Mouse (Mus musculus): Measurements from ENCODE around the gene Pigb. TPM values are rescaled to one million over a fixed set of nuclear protein-coding genes. Genes with fewer than 3 reads are reported as not detected.
"Not testable (repeated sequence)": the region's sequence is repeated elsewhere in the genome, so short reads cannot be mapped to it uniquely, and the experiment has no call there.

Pigb gene
- total and polyA plus RNA-seq, 2 experiments, result 3.0 to 5.7 TPM

DNA sequence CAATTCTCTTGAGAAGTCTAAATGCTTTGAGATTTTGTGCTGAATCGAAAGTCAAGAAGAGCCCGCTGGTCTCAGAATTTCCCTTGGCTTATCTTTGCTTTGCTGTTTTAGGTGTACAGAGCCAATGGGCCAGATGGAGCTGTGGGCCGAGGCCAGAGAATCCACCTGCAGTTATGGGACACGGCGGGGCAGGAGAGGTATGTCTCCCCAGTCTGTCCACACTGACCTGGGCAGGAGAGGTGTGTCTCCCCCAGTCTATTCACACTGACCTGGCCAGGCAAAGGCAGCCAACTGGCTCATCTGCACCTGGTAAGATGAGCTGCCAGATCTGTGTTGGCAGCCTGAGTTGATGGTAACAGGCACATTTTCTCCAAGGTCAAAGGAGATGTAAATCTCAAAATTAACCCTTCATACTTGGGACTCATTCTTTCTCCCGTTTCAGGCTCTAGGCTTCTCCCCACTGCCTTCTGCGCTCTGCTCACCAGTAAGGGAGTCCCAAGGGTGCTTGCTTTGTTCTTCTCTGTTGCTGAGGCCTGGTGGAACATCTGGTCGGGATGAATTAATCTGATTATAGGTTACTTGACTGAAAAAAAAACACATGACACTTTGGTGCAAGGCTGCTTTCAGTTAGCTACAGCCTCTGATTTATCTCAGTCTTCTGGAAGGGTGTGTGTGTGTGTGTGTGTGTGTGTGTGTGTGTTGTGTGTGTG, 42.3 kb upstream of the Pigb start:
- 85% methylated on average over 8 of the region's 8 CpGs for whole genome bisulfite sequencing
- TF ChIP-seq POLR2A (IDR thresholded peaks at IDR 0.05; ENCODE audit: extremely low read depth, insufficient read depth, low read length), result no peak
- no peaks in the 10 kb centered on the region for H3K36me3 ChIP-seq (ENCODE audit: control insufficient read depth, insufficient read depth, low read length)

DNA sequence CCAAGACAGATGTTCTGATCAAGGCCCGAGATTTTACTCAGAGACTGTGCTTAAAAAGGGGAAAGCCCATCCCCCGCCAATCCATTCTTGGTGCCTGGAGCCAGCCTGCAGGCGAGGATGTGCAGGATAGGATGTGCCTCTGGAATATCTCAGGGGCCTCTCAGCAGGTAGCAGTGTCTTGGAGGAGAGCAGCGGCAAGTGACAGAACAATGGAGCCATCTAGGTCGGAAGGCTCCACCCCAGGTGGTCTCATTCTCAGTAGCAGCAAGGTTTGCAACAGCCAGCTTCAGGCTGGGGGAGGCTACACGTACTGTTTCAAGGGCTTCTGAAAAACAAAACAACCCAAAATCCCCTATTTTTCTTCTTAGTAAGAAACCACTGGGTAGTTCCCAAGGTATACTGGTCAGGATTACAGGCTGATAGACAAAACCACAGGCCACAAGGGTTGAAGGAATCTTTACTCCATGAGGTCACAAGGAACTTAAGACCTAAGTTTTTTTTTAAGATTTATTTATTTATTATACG, 39.7 kb upstream of the Pigb start:
- TF ChIP-seq POLR2A (IDR thresholded peaks at IDR 0.05; ENCODE audit: extremely low read depth, insufficient read depth, low read length) (no peak), CTCF (IDR thresholded peaks at IDR 0.05; ENCODE audit: low read depth, low read length) (no peak)
- H3K4me1 ChIP-seq (ENCODE audit: control insufficient read depth, insufficient read depth, low read length), result no peaks in the 10 kb centered on the region
- no peak overlapping the region for H3K27ac ChIP-seq (replicated peaks; ENCODE audit: insufficient read depth, low read depth, low read length)
- no peaks in the 10 kb centered on the region for H3K27me3 ChIP-seq (ENCODE audit: control insufficient read depth, insufficient read depth, low read length)
- no peaks in the 10 kb centered on the region for H3K79me2 ChIP-seq (ENCODE audit: control insufficient read depth, insufficient read depth, low read length)
- DNase-seq (ENCODE audit: extremely low read depth, low read depth, low spot score), result no peak
- no peak overlapping the region for H3K9ac ChIP-seq (ENCODE audit: low read depth, low read length)
- WGBS, result 85% methylated on average over 7 of the region's 7 CpGs
- no peaks in the 10 kb centered on the region; the same call in 1 of the 2 replicates for H3K36me3 ChIP-seq (ENCODE audit: control insufficient read depth, insufficient read depth, low read length)
- no peak overlapping the region for H3K4me3 ChIP-seq (ENCODE audit: insufficient read depth, low read depth, low read length)

More for the DNA sequence above, 42.3 kb upstream of the Pigb start:
- Histone ChIP-seq H3K9ac (ENCODE audit: low read depth, low read length) (no peak overlapping the region), H3K79me2 (ENCODE audit: control insufficient read depth, insufficient read depth, low read length) (no peaks in the 10 kb centered on the region), H3K4me3 (ENCODE audit: insufficient read depth, low read depth, low read length) (no peak overlapping the region), H3K27me3 (ENCODE audit: control insufficient read depth, insufficient read depth, low read length) (no peaks in the 10 kb centered on the region), H3K27ac (replicated peaks; ENCODE audit: insufficient read depth, low read depth, low read length) (no peak overlapping the region), H3K4me1 (ENCODE audit: control insufficient read depth, insufficient read depth, low read length) (peaks cover 1% of the 10 kb centered on the region; the same call in 1 of the 2 replicates)
- DNase-seq (ENCODE audit: extremely low read depth, low read depth, low spot score), result no peak

DNA sequence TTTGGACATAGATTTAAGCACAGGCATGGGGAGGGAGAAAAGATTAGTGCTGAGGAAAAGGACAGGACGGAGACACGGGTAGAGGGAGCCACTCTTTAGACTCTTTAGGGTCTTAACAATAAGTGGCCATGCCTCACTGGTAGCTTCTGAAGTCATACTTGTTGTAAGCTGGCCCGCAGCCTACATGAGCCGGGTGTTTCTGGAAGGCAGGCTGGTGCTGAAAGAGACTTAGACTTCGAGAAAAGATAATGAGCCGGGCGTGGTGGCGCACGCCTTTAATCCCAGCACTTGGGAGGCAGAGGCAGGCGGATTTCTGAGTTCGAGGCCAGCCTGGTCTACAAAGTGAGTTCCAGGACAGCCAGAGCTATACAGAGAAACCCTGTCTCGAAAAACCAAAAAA, 39.2 kb upstream of the Pigb start:
- not testable (repeated sequence) for H3K4me1 ChIP-seq (ENCODE audit: control insufficient read depth, insufficient read depth, low read length); H3K4me3 ChIP-seq (ENCODE audit: insufficient read depth, low read depth, low read length); H3K27ac ChIP-seq (replicated peaks; ENCODE audit: insufficient read depth, low read depth, low read length); H3K79me2 ChIP-seq (ENCODE audit: control insufficient read depth, insufficient read depth, low read length); DNase-seq (ENCODE audit: extremely low read depth, low read depth, low spot score); H3K27me3 ChIP-seq (ENCODE audit: control insufficient read depth, insufficient read depth, low read length); H3K9ac ChIP-seq (ENCODE audit: low read depth, low read length); H3K36me3 ChIP-seq (ENCODE audit: control insufficient read depth, insufficient read depth, low read length)
- WGBS, result 89% methylated on average over 11 of the region's 12 CpGs

DNA sequence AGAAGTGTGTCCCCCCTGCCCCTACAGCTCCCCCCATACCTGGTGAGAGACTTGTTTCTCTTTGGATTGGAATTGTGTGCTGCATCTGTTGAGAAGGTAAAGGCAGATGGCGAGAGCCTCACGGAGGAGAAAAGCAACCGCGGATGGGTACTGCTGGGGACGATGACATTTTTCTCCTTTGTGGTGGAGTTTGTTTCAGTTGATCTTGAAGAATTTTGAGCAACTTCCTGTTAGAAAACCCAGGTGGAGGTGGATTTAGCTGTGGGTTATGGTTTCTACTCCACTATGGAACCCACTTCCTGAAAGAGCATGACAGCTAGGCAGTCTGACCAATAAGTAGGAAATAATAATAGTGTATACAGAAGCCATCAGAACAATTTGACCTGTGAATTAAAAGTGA, 33.0 kb upstream of the Pigb start:
- H3K4me3 ChIP-seq (ENCODE audit: insufficient read depth, low read depth, low read length), result no peak overlapping the region
- no peaks in the 10 kb centered on the region for H3K27me3 ChIP-seq (ENCODE audit: control insufficient read depth, insufficient read depth, low read length)
- peaks cover 3% of the 10 kb centered on the region for H3K4me1 ChIP-seq (ENCODE audit: control insufficient read depth, insufficient read depth, low read length)
- no peak overlapping the region for H3K27ac ChIP-seq (replicated peaks; ENCODE audit: insufficient read depth, low read depth, low read length)
- DNase-seq (ENCODE audit: extremely low read depth, low read depth, low spot score), result no peak
- WGBS, result 86% methylated on average over 5 of the region's 5 CpGs
- no peaks in the 10 kb centered on the region; the same call in 1 of the 2 replicates for H3K36me3 ChIP-seq (ENCODE audit: control insufficient read depth, insufficient read depth, low read length)
- no peak overlapping the region for H3K9ac ChIP-seq (ENCODE audit: low read depth, low read length)
- TF ChIP-seq CTCF (IDR thresholded peaks at IDR 0.05; ENCODE audit: low read depth, low read length), result no peak
- TF ChIP-seq POLR2A (IDR thresholded peaks at IDR 0.05; ENCODE audit: extremely low read depth, insufficient read depth, low read length), result no peak
- H3K79me2 ChIP-seq (ENCODE audit: control insufficient read depth, insufficient read depth, low read length), result no peaks in the 10 kb centered on the region

DNA sequence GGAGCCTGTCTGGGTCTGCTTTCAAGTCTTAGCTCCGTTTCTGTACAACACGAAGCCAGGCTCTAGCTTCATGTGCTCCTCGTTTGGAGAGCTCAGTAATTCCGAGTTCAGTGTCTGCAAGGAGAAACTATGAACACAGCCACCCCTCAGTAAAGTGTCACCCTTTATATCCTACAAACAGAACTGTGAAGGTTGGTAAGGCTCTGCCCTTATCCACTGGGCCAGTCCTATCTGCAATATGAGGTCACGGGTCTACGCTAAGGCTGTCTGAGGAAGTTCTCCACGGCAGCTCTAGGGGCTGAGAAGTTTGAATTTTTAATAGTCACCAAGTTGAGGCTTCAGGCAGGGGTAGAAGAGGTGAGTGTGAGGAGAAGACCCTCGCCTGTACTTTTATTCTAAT, 32.2 kb upstream of the Pigb start:
- Histone ChIP-seq H3K4me3 (ENCODE audit: insufficient read depth, low read depth, low read length) (no peak overlapping the region), H3K79me2 (ENCODE audit: control insufficient read depth, insufficient read depth, low read length) (no peaks in the 10 kb centered on the region), H3K9ac (ENCODE audit: low read depth, low read length) (no peak overlapping the region), H3K27ac (replicated peaks; ENCODE audit: insufficient read depth, low read depth, low read length) (no peak overlapping the region), H3K27me3 (ENCODE audit: control insufficient read depth, insufficient read depth, low read length) (no peaks in the 10 kb centered on the region), H3K4me1 (ENCODE audit: control insufficient read depth, insufficient read depth, low read length) (peaks cover 6% of the 10 kb centered on the region), H3K36me3 (ENCODE audit: control insufficient read depth, insufficient read depth, low read length) (no peaks in the 10 kb centered on the region; the same call in 1 of the 2 replicates)
- DNase-seq (ENCODE audit: extremely low read depth, low read depth, low spot score), result no peak
- WGBS, result 82% methylated on average over 8 of the region's 8 CpGs
- TF ChIP-seq POLR2A (IDR thresholded peaks at IDR 0.05; ENCODE audit: extremely low read depth, insufficient read depth, low read length), result no peak
- no peak for TF ChIP-seq CTCF (IDR thresholded peaks at IDR 0.05; ENCODE audit: low read depth, low read length)

DNA sequence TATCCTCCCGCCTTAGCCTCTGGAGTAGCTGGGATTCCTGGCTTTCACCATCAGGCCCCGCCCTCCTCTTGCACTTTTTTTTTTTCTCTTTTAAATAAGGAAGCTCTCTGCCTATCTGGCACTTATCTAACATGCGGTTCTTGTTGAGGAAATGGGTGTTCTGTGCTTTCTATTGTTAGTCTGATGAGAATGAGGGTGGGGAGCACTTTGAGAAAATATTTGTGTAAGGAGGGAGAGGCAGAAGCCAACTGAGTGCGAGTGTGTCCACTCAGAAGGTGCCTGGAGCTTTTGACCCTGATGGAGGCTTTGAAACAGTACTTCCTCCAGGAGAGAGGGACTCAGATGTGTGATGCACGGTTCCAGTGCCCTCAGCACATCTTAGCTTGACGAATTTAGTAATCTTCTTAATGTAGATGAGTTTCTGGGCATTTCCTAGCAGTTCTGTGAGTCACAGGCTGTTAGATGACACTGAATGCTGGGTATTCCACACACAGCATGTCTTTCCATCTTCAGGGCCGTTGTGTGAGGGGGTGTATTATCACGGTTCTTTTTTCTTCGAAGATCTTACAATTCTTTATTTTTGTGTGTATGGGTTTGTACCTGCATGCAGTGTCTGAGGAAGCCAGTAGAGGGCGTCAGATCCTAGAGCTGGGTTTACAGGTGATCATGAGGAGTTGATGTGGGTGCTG, 30.9 kb upstream of the Pigb start:
- Histone ChIP-seq H3K27me3 (ENCODE audit: control insufficient read depth, insufficient read depth, low read length) (no peaks in the 10 kb centered on the region), H3K4me1 (ENCODE audit: control insufficient read depth, insufficient read depth, low read length) (peaks cover 6% of the 10 kb centered on the region), H3K79me2 (ENCODE audit: control insufficient read depth, insufficient read depth, low read length) (no peaks in the 10 kb centered on the region), H3K27ac (replicated peaks; ENCODE audit: insufficient read depth, low read depth, low read length) (peak overlapping the region; percentile 31), H3K4me3 (ENCODE audit: insufficient read depth, low read depth, low read length) (no peak overlapping the region), H3K36me3 (ENCODE audit: control insufficient read depth, insufficient read depth, low read length) (no peaks in the 10 kb centered on the region; the same call in 1 of the 2 replicates), H3K9ac (ENCODE audit: low read depth, low read length) (no peak overlapping the region)
- 72% methylated on average over 10 of the region's 10 CpGs for WGBS
- TF ChIP-seq CTCF (IDR thresholded peaks at IDR 0.05; ENCODE audit: low read depth, low read length), result no peak
- no peak for TF ChIP-seq POLR2A (IDR thresholded peaks at IDR 0.05; ENCODE audit: extremely low read depth, insufficient read depth, low read length)
- no peak for DNase-seq (ENCODE audit: extremely low read depth, low read depth, low spot score)

All from liver, adult 2 months (tissue).